Mouse (Mus musculus) forebrain, embryonic 16.5 days (tissue): ENCODE results near the gene Kcnf1. TPM values are rescaled to one million over a fixed set of nuclear protein-coding genes. Genes with fewer than 3 reads are reported as not detected.
A peak's percentile ranks its signal among the peaks of the same experiment; 100 is the strongest.

Source experiments
- ATAC-seq: fragments of 200-750 bp; cut with Nextera tagmentation; 2 replicates; pipeline ENCODE4 v1.8.0; 2017; ENCODE audit warnings: mild to moderate bottlenecking, moderate library complexity
- H3K27ac ChIP-seq: fragments of 300-500 bp; sonication (generic); 2 replicates; pipeline ENCODE4 v1.5.1; 2014; ENCODE audit warnings: low read length, control low read depth
- H3K27me3 ChIP-seq: fragments of 300-500 bp; sonication (generic); replicated peaks from 2 replicates; pipeline ENCODE4 v1.6.1; 2014; ENCODE audit warnings: low read length; ENCODE audit not compliant: control insufficient read depth, insufficient read depth
- H3K36me3 ChIP-seq: fragments of 300-500 bp; sonication (generic); 2 replicates; pipeline ENCODE4 v1.6.1; 2014; ENCODE audit not compliant: control insufficient read depth, insufficient read depth
- H3K4me1 ChIP-seq: fragments of 300-500 bp; sonication (generic); replicated peaks from 2 replicates; pipeline ENCODE4 v1.6.1; 2014; ENCODE audit warnings: low read length; ENCODE audit not compliant: control insufficient read depth, insufficient read depth
- H3K4me2 ChIP-seq: fragments of 300-500 bp; sonication (generic); 2 replicates; pipeline ENCODE4 v1.6.1; 2014; ENCODE audit warnings: mild to moderate bottlenecking, low read length, control low read depth
- H3K4me3 ChIP-seq: fragments of 300-500 bp; sonication (generic); replicated peaks from 2 replicates; pipeline ENCODE4 v1.5.1; 2014; ENCODE audit warnings: mild to moderate bottlenecking, low read length, control low read depth
- H3K9ac ChIP-seq: fragments of 300-500 bp; sonication (generic); replicated peaks from 2 replicates; pipeline ENCODE4 v1.6.1; 2014; ENCODE audit warnings: low read depth, low read length, control low read depth
- H3K9me3 ChIP-seq: fragments of 300-500 bp; sonication (generic); 2 replicates; pipeline ENCODE4 v1.6.1; 2016; ENCODE audit warnings: low read length; ENCODE audit not compliant: control insufficient read depth
- WGBS: fragments of 180-500 bp; shearing (Covaris S2); extraction: QIAGEN DNeasy Blood & Tissue Kit; methylation state at CpG from one replicate; pipeline ENCODE4 v1.1.7; 2014; 5-methylcytosine and 5-hydroxymethylcytosine counted together
- polyA plus RNA-seq: library from polyadenylated mRNA; unstranded; fragments of >200 nt; fragmentation: Nextera tagmentation; extraction: Ambion mirVana; gene quantifications from 2 replicates; pipeline ENCODE4 v1.2.1, GENCODE M21; 2015

Gene Kcnf1
- polyA plus RNA-seq = 5.0 and 6.6 TPM in 2 replicates

DNA sequence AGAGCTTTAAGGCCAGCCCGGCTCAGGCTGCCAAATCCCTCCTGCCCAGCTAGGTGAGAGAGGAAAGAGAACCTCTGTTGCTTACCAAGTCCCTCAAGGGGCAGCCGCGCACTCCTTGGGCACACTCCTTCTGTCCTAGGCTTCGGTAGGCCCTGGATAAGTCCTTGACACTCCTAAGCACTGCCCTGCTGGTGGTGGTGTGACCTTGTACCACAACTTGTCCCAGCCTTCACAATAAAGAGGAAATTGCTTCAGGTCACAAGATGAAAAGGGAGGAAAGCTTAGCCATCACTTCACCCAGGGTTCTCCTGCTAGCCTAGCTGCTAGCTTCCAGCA lies at the start of gene Kcnf1:
Gene Kcnf1 (minus strand): TSS at position 132 of the 336 bp plus-strand sequence.
- Histone ChIP-seq H3K36me3 (no peaks in the 10 kb centered on the region), H3K27ac (peak within 1 kb of the TSS; percentile 60; the same call in 1 of the 2 replicates), H3K9me3 (no peaks in the 10 kb centered on the region; the same call in 1 of the 2 replicates), H3K4me1 (peaks cover 8% of the 10 kb centered on the region), H3K4me3 (peak within 1 kb of the TSS; percentile 69), H3K9ac (peak within 1 kb of the TSS; percentile 82), H3K27me3 (peaks cover 12% of the 10 kb centered on the region), H3K4me2 (peak within 1 kb of the TSS; percentile 100)
- WGBS = 18% methylated on average over 4 of the region's 4 CpGs
- peak; percentile 25 for ATAC-seq

DNA sequence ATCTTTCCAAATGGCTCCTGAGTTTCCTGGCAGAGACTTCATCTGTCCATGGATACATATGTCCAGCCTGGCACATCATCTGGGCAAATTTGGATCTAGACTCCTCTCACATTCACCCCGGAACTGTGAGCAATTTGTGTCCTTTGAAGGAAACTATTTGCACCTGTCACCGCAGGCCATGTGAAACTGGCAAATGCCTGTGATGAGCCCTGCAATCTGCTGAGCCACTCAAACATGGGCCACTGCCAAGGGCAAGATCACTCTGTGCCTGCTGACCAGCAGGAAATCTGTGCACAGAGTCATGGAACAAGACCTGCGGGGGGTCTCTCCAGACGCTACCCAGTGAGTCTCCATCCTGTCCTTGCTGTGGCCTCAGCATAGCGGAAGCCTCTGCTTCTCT lies 48.3 kb upstream of the Kcnf1 start:
- Histone ChIP-seq H3K4me1 (peaks cover 4% of the 10 kb centered on the region; the same call in 1 of the 2 replicates), H3K4me2 (no peak overlapping the region), H3K36me3 (no peaks in the 10 kb centered on the region), H3K4me3 (no peak overlapping the region), H3K27ac (no peak overlapping the region), H3K9ac (no peak overlapping the region), H3K9me3 (no peaks in the 10 kb centered on the region), H3K27me3 (no peaks in the 10 kb centered on the region)
- WGBS = 76% methylated on average over 5 of the region's 5 CpGs
- ATAC-seq = no peak

GRCm38 (mm10) chr12:17223050-17223449 lies 46.4 kb upstream of the Kcnf1 start:
- Histone ChIP-seq H3K27me3 (no peaks in the 10 kb centered on the region), H3K9me3 (no peaks in the 10 kb centered on the region), H3K4me3 (no peak overlapping the region), H3K27ac (no peak overlapping the region), H3K36me3 (no peaks in the 10 kb centered on the region), H3K4me1 (peaks cover 2% of the 10 kb centered on the region; the same call in 1 of the 2 replicates), H3K9ac (no peak overlapping the region), H3K4me2 (no peak overlapping the region)
- ATAC-seq = no peak; the same call in 1 of the 2 replicates
- 49% methylated on average over 3 of the region's 3 CpGs for WGBS

- Histone ChIP-seq H3K4me2 (no peak overlapping the region), H3K27ac (no peak overlapping the region), H3K9ac (no peak overlapping the region), H3K4me1 (no peaks in the 10 kb centered on the region; the same call in 1 of the 2 replicates), H3K36me3 (no peaks in the 10 kb centered on the region), H3K27me3 (no peaks in the 10 kb centered on the region), H3K4me3 (no peak overlapping the region), H3K9me3 (no peaks in the 10 kb centered on the region)
- 50% methylated on average over 5 of the region's 5 CpGs for WGBS
- ATAC-seq = no peak
Observed at GRCm38 (mm10) chr12:17221891-17222428, 45.3 kb upstream of the Kcnf1 start.

DNA sequence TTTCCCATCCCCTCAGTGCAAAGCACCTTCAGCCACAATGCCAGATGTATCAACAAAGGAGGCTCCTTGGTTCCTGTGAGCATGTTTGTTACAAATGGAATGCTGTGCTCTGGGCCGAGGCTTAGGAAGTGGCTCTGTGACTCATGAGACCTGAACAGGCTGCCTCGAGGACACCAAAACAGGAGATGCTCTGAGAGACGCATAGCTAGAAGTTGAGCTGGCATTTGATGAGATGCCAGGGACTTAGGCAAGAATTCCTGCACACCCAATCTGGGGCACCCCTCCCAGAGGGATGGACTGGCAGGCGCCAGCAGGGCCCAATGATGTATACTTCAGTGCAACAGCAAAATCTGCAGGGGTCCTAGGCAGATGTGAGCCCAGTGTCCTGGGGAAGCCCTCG lies 43.9 kb upstream of the Kcnf1 start:
- Histone ChIP-seq H3K9me3 (no peaks in the 10 kb centered on the region), H3K27me3 (no peaks in the 10 kb centered on the region), H3K9ac (no peak overlapping the region), H3K4me2 (no peak overlapping the region), H3K27ac (no peak overlapping the region), H3K4me1 (no peaks in the 10 kb centered on the region; the same call in 1 of the 2 replicates), H3K4me3 (no peak overlapping the region), H3K36me3 (no peaks in the 10 kb centered on the region)
- ATAC-seq = no peak
- 73% methylated on average over 5 of the region's 5 CpGs for WGBS

DNA sequence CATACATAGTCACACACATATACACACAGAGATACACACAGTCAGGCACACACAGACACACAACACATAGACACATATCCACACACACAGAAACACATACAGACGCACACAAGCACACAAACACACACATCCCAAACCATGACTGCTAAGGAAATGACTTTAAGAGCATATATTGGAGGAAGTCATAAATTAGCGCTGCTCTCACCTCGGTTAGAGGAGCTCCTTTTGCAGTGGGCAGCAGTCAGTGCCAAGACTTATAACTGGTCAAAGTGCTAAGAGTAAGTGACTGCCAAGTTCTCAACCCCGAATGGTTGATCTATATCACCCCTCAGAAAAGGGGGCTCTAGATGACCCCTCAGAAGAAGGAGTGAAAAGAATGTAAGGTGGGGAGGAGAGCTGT lies 42.4 kb upstream of the Kcnf1 start:
- no peak overlapping the region for H3K27ac ChIP-seq
- H3K36me3 ChIP-seq = no peaks in the 10 kb centered on the region
- ATAC-seq = no peak
- no peak overlapping the region for H3K9ac ChIP-seq
- 82% methylated on average over 4 of the region's 4 CpGs for WGBS
- no peak overlapping the region for H3K4me3 ChIP-seq
- no peaks in the 10 kb centered on the region for H3K27me3 ChIP-seq
- H3K4me1 ChIP-seq = no peaks in the 10 kb centered on the region
- H3K9me3 ChIP-seq = no peaks in the 10 kb centered on the region
- no peak overlapping the region for H3K4me2 ChIP-seq

GRCm38 (mm10) chr12:17218390-17218789 lies 41.7 kb upstream of the Kcnf1 start:
- H3K4me2 ChIP-seq = no peak overlapping the region
- 13% methylated on average over 8 of the region's 8 CpGs for WGBS
- no peaks in the 10 kb centered on the region for H3K4me1 ChIP-seq
- H3K27me3 ChIP-seq = no peaks in the 10 kb centered on the region
- peak overlapping the region; percentile 5; the same call in 1 of the 2 replicates for H3K9ac ChIP-seq
- H3K4me3 ChIP-seq = no peak overlapping the region
- 0 out of 2 replicates have a peak, but pooled peaks have one; percentile 49 for ATAC-seq
- H3K27ac ChIP-seq = no peak overlapping the region
- H3K36me3 ChIP-seq = no peaks in the 10 kb centered on the region
- H3K9me3 ChIP-seq = no peaks in the 10 kb centered on the region

DNA sequence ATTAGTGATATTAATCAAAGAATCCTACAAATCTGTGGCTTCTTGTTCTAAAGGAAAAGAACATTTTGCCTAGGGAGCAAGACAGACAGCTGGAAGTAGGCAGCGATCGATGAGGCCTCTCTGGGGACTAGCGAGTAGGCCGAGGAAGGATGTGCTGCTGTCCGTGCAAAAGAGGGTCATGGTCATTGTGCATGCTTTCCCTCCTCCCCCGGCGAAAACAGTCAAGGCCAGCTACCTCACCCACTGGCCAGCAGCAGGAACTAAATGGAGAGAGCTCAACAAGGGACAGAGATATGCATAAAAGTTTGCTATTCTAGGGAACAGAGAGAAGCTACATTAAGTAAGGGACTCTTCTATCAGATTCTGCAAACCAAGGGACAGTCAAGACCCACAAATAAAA lies 39.1 kb upstream of the Kcnf1 start:
- WGBS = 94% methylated on average over 7 of the region's 7 CpGs
- Histone ChIP-seq H3K4me3 (no peak overlapping the region), H3K9ac (no peak overlapping the region), H3K4me2 (no peak overlapping the region), H3K9me3 (no peaks in the 10 kb centered on the region), H3K27ac (no peak overlapping the region), H3K4me1 (no peaks in the 10 kb centered on the region), H3K27me3 (no peaks in the 10 kb centered on the region), H3K36me3 (no peaks in the 10 kb centered on the region)
- no peak for ATAC-seq

GRCm38 (mm10) chr12:17202492-17203322 lies 26.0 kb upstream of the Kcnf1 start:
- no peaks in the 10 kb centered on the region for H3K27me3 ChIP-seq
- no peak overlapping the region for H3K27ac ChIP-seq
- no peaks in the 10 kb centered on the region for H3K9me3 ChIP-seq
- H3K4me3 ChIP-seq = no peak overlapping the region
- WGBS = 39% methylated on average over 13 of the region's 13 CpGs
- H3K9ac ChIP-seq = no peak overlapping the region
- ATAC-seq = peak; percentile 52; the same call in 1 of the 2 replicates
- H3K36me3 ChIP-seq = no peaks in the 10 kb centered on the region
- no peak overlapping the region; the same call in 1 of the 2 replicates for H3K4me2 ChIP-seq
- H3K4me1 ChIP-seq = peaks cover 8% of the 10 kb centered on the region
